Mouse (Mus musculus) liver, adult 2 months (tissue): ENCODE measurements around the gene Snta1. TPM values are rescaled to one million over a fixed set of nuclear protein-coding genes. Genes with fewer than 3 reads are reported as not detected.

Experiments used
- DNase-seq: peaks from one replicate; pipeline ENCODE4 v3.0.0-alpha.2; 2011; ENCODE audit warnings: low read depth, low spot score; ENCODE audit errors: extremely low read depth
- H3K27ac ChIP-seq: fragments of 200-500 bp; replicated peaks from 2 replicates; pipeline ENCODE4 v1.5.1; 2012; ENCODE audit warnings: low read depth, mild to moderate bottlenecking, control low read depth, inconsistent platforms, low read length; ENCODE audit not compliant: insufficient read depth
- H3K27me3 ChIP-seq: fragments of 200-500 bp; 2 replicates; pipeline ENCODE4 v1.6.1; 2012; ENCODE audit warnings: mild to moderate bottlenecking, moderate library complexity, low read length, inconsistent platforms; ENCODE audit not compliant: control insufficient read depth, insufficient read depth
- H3K36me3 ChIP-seq: fragments of 200-500 bp; 2 replicates; pipeline ENCODE4 v1.6.1; 2012; ENCODE audit warnings: low read length, inconsistent platforms; ENCODE audit not compliant: control insufficient read depth, insufficient read depth
- H3K4me1 ChIP-seq: fragments of 200-500 bp; 2 replicates; pipeline ENCODE4 v1.6.1; 2011; ENCODE audit warnings: low read length; ENCODE audit not compliant: control insufficient read depth, insufficient read depth
- H3K4me3 ChIP-seq: fragments of 200-500 bp; 2 replicates; pipeline ENCODE4 v1.5.1; 2011; ENCODE audit warnings: low read depth, mild to moderate bottlenecking, control low read depth, low read length, moderate library complexity; ENCODE audit not compliant: insufficient read depth
- H3K79me2 ChIP-seq: fragments of 200-500 bp; 2 replicates; pipeline ENCODE4 v1.6.1; 2012; ENCODE audit warnings: inconsistent platforms, mild to moderate bottlenecking, low read length, moderate library complexity; ENCODE audit not compliant: control insufficient read depth, insufficient read depth
- H3K9ac ChIP-seq: fragments of 200-500 bp; 2 replicates; pipeline ENCODE4 v1.6.1; 2012; ENCODE audit warnings: low read depth, mild to moderate bottlenecking, control low read depth, inconsistent platforms, low read length
- CTCF ChIP-seq: fragments of 200-500 bp; IDR thresholded peaks from 2 replicates; pipeline ENCODE4 v1.5.1; 2011; ENCODE audit warnings: low read depth, low read length, control low read depth
- POLR2A ChIP-seq: fragments of 200-500 bp; IDR thresholded peaks from 2 replicates; pipeline ENCODE4 v1.6.1; 2011; ENCODE audit warnings: low read length, control low read depth; ENCODE audit not compliant: insufficient read depth; ENCODE audit errors: extremely low read depth
- WGBS: fragments of 180-500 bp; shearing (Covaris S2); methylation state at CpG from one replicate; pipeline ENCODE4 v1.1.7; 2018; 5-methylcytosine and 5-hydroxymethylcytosine counted together
- polyA plus RNA-seq: library from polyadenylated mRNA; depleted of rRNA; stranded (reverse); fragments of >200 nt; gene quantifications from 2 replicates; pipeline ENCODE4 v1.2.3, GENCODE M21; 2012; rRNA removed
- total RNA-seq: library from RNA; depleted of rRNA; stranded (reverse); fragments of >200 nt; gene quantifications from 2 replicates; pipeline ENCODE4 v1.2.3, GENCODE M21; 2014; rRNA removed

Snta1 gene
- total RNA-seq: 10.3 and 11.3 TPM in 2 replicates
- 21.4 and 24.7 TPM in 2 replicates for polyA plus RNA-seq

DNA sequence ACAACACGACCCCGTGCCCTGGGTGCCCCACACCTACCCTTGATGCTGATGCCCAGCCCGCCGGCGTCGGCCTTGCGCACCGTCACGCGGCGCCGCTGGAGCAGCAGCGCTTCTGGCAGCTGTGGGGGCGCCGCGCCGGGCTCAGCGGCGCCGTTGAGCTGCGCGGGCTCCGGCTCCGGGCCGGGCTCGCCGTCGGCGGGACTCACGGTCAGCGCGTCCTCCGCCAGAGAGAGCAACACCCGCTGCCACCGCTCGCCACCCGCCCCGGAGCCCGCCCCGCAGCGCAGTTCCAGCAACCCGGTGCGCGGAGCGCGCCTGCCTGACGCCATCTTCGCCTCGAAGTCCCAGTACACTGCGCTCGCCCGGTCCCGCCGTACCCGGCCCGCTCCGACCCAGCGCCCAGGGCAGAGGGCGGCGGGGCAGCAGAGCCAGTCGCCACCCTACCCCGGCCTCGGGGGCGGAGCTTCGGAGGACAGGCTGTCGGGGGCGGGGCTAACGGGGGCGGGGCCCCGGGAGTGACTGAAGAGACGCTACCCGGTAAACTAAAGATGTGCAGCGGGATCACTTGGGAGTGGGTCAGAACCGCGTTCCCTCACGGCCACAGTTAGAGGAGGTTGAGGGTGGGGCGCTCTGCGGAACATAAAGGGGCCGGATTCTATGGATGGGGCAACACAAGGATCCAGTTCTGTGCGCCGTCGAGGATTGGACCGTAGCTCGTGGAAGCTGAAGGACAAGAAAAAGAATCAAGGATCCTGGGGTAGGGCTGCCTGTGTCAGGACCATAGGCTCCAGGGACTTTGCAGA is at the start of gene Snta1:
Gene Snta1, minus strand, starts transcription at position 457 of the 803 bp plus-strand sequence.
- WGBS: 2% methylated on average over 80 of the region's 84 CpGs
- no peaks in the 10 kb centered on the region for H3K36me3 ChIP-seq
- H3K27me3 ChIP-seq: no peaks in the 10 kb centered on the region

DNA sequence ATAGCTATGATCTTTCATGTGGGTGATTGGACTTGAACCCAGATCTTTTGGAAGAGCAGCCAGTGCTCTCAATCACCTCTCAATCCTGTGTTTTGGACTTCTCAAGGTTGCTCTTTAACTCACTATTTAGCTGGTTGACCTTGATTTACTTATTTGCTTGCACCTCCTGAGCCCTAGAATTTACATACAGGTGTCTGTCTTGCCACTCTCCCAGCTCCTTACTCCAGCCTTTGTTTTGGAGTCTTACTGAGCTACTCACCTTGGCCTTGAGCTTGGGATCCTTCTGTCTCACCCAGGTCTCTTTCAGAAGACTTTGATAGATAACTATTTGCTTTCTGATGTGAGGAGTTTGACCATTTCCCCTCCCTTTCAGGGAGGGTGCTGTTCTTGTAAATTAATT is 48.7 kb upstream of the Snta1 start:
- H3K36me3 ChIP-seq: no peaks in the 10 kb centered on the region
- peaks cover 2% of the 10 kb centered on the region; the same call in 1 of the 2 replicates for H3K4me1 ChIP-seq
- H3K79me2 ChIP-seq: peaks cover 34% of the 10 kb centered on the region; the same call in 1 of the 2 replicates
- no peak overlapping the region for H3K9ac ChIP-seq
- H3K27ac ChIP-seq: no peak overlapping the region
- no peak for DNase-seq
- H3K27me3 ChIP-seq: no peaks in the 10 kb centered on the region
- no peak overlapping the region for H3K4me3 ChIP-seq
- TF ChIP-seq CTCF (no peak), POLR2A (no peak)

More for the DNA sequence above, at the start of gene Snta1:
- H3K4me1 ChIP-seq: peaks cover 29% of the 10 kb centered on the region
- DNase-seq: peak; percentile 65
- H3K27ac ChIP-seq: peak within 1 kb of the TSS; percentile 78
- peak within 1 kb of the TSS; percentile 98 for H3K4me3 ChIP-seq
- H3K9ac ChIP-seq: peak within 1 kb of the TSS; percentile 93
- TF ChIP-seq CTCF: no peak
- TF ChIP-seq POLR2A: peak; percentile 91
- peaks cover 17% of the 10 kb centered on the region for H3K79me2 ChIP-seq

DNA sequence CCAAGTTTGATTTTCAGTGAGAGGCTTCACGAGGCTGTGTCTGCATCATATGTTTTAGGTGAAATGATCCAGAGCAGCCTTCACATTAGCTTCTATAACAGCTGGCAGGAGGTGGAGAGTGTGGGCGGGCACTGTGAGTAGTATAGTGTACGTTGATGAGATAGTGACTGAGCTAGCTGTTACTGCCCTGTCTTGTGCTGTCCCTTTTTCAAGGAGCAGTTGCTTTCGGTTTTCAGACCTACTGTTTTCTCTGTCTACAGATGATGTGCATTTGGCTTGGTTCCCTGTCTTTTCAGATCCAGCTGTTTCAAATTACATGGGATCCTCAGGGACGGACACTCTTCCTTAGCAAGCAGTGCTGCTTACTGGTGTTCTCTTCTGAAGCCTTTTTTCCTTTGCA is 47.9 kb upstream of the Snta1 start:
- Histone ChIP-seq H3K36me3 (no peaks in the 10 kb centered on the region), H3K27ac (no peak overlapping the region), H3K9ac (no peak overlapping the region), H3K4me1 (peaks cover 2% of the 10 kb centered on the region; the same call in 1 of the 2 replicates), H3K27me3 (no peaks in the 10 kb centered on the region), H3K4me3 (no peak overlapping the region), H3K79me2 (peaks cover 39% of the 10 kb centered on the region; the same call in 1 of the 2 replicates)
- no peak for TF ChIP-seq CTCF
- TF ChIP-seq POLR2A: no peak
- peak; percentile 34 for DNase-seq
- WGBS: 37% methylated on average over 5 of the region's 5 CpGs

DNA sequence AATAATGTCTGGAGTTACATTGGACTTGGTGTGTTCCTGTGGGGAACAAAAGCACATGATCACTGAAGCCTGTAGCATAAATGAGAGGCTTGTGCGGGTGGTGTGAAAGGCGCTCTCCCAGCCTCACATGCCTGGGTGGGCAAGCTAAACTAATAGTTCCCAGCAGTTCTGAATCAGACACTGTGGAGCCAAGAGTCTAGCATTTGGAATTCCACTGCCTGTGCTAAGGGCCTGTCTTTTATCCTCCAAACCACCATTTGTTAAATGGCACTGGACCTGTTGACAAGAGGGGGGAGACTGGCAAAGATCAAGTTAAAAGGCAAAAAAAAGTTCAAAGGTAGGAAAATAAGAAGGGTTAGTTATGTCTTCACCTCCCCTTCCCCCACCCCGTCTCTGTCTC is 46.7 kb upstream of the Snta1 start:
- Histone ChIP-seq H3K27ac (no peak overlapping the region), H3K4me3 (no peak overlapping the region), H3K27me3 (no peaks in the 10 kb centered on the region), H3K4me1 (no peaks in the 10 kb centered on the region; the same call in 1 of the 2 replicates), H3K79me2 (peaks cover 38% of the 10 kb centered on the region; the same call in 1 of the 2 replicates), H3K36me3 (no peaks in the 10 kb centered on the region), H3K9ac (no peak overlapping the region)
- DNase-seq: no peak
- WGBS: 95% methylated on average over 3 of the region's 3 CpGs
- no peak for TF ChIP-seq POLR2A
- TF ChIP-seq CTCF: no peak

DNA sequence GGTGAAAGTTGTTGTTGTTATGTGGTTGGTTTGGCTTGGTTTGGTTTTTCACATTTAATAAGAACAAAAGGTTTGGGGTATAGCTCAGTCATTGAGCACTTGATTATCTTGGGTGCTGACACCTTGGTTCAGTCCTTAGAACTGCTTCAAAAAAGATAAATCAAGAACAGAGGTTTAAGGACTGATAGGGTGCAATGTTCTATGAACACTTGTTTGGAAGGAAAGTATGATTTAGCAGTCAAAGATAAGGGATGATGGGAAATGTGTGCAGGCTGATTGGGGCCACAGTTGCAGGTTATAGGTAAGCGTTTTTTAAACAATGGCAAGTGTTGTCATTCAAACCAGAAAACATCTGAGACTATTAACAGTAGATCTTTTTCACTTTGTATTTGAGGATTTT is 46.2 kb upstream of the Snta1 start:
- 67% methylated on average over 1 of the region's 1 CpGs for WGBS
- H3K4me3 ChIP-seq: no peak overlapping the region
- peaks cover 38% of the 10 kb centered on the region; the same call in 1 of the 2 replicates for H3K79me2 ChIP-seq
- H3K4me1 ChIP-seq: no peaks in the 10 kb centered on the region
- H3K36me3 ChIP-seq: no peaks in the 10 kb centered on the region
- TF ChIP-seq POLR2A (no peak), CTCF (no peak)
- no peak overlapping the region for H3K9ac ChIP-seq
- H3K27ac ChIP-seq: no peak overlapping the region
- DNase-seq: no peak
- no peaks in the 10 kb centered on the region for H3K27me3 ChIP-seq

DNA sequence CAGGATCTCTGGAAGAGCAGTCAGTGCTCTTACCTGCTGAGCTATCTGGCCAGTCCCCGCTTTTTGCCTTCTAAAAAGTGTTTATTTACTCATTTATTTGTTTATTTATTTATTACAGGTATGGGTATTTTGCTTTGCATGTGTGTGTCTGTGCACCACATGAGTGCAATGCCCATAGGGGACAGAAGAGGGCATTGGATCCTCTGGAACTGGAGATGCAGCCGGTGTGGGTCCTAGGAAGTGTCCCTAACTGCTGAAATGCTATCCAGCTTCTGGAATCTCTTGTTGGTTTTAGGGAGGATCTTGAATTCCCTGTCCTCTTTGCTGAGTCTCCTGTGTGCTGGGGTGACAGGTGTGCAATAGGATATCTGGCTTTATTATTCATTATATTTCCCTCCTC is 45.1 kb upstream of the Snta1 start:
- TF ChIP-seq POLR2A: no peak
- no peak; the same call in 1 of the 2 replicates for TF ChIP-seq CTCF
- H3K27ac ChIP-seq: no peak overlapping the region
- WGBS: 98% methylated on average over 2 of the region's 2 CpGs
- no peaks in the 10 kb centered on the region for H3K36me3 ChIP-seq
- no peaks in the 10 kb centered on the region for H3K27me3 ChIP-seq
- H3K79me2 ChIP-seq: peaks cover 42% of the 10 kb centered on the region; the same call in 1 of the 2 replicates
- H3K4me3 ChIP-seq: no peak overlapping the region
- DNase-seq: no peak
- H3K9ac ChIP-seq: no peak overlapping the region
- H3K4me1 ChIP-seq: no peaks in the 10 kb centered on the region; the same call in 1 of the 2 replicates
